Mouse (Mus musculus): ENCODE measurements around the gene Ndufv3. TPM values are rescaled to one million over a fixed set of nuclear protein-coding genes. Genes with fewer than 3 reads are reported as not detected.

The Ndufv3 gene
- polyA plus RNA-seq, 1 experiment: 101 TPM

DNA sequence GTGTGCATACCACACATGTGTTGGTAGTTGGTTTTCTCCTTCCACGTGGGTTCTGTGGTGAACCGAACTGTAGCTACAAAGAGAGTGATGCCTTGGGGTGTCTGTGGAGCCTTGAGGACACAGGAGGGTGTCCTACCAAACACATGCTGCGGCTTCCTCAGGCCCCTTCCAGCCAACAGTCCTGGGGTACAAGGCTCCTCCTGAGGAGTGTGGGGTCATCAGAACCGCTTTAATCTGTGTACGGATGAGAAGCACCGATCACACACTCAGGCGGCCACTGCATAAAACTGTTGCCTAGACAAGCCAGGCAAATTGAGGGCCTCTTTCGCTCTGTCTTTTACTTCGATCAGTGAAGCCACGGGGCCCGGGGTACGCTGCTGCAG, 43.7 kb downstream of the Ndufv3 start:
- TF ChIP-seq CTCF (IDR thresholded peaks at IDR 0.05; ENCODE audit: insufficient read depth, low read length) (no peak), POLR2A (IDR thresholded peaks at IDR 0.05; ENCODE audit: borderline replicate concordance, extremely low read depth, low read depth, low read length) (no peak)
- Histone ChIP-seq H3K4me3 (replicated peaks; ENCODE audit: extremely low read depth, low read depth, low read length) (peak overlapping the region; percentile 78), H3K4me1 (ENCODE audit: control insufficient read depth, insufficient read depth, low read length) (peaks cover 19% of the 10 kb centered on the region)
- peak; percentile 59 for DNase-seq
- 8% methylated on average over 12 of the region's 12 CpGs for WGBS

DNA sequence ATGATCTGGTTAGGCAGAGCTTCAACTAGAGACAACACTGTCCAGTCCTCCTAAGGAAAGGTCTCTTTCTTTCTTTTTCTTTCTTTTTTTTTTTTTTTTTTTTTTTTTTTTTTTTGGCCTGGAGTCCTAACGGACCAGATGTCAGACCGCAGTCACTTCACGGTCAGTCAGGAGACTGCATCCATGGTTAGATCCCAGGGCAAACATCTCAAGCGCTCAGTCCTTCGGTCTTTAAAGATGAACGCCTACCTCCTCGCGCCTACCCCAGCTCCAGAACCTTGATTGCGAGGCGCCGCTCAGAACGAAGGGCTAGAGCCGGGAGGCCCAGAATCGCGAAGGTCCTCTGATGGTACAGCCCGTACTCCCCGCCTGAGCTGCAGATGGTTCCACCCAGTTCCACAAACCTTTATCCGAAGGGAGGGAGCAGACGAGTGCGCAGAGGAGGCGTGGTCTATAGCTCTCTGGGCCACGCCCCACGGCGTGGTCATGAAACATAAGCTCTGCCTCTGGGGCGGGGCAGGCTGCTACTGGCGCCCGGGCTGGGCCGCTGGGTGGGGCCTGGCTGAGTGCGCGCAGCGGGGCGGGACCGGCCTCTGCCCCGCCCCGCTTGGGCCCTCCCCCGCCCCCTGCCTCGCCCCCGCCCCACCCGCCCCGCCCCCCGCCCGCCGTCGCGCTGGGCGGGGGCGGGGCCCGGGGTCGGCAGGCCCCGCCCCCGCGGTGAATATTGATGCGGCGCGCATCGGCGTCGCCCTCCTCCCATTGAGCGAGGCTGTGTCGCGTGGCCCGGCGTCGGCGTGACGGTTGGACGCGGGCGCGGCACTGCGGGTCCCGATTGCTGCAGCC, 44.3 kb downstream of the Ndufv3 start, which contains the start of gene Pknox1:
Gene Pknox1, plus strand, starts transcription at position 720 of the 843 bp plus-strand sequence.
- TF ChIP-seq CTCF (IDR thresholded peaks at IDR 0.05; ENCODE audit: insufficient read depth, low read length) (no peak), POLR2A (IDR thresholded peaks at IDR 0.05; ENCODE audit: borderline replicate concordance, extremely low read depth, low read depth, low read length) (peak; percentile 89; the same call in 1 of the 2 replicates)

GRCm38 (mm10) chr17:31564858-31565140, 44.9 kb downstream of the Ndufv3 start:
- Histone ChIP-seq H3K4me3 (replicated peaks; ENCODE audit: extremely low read depth, low read depth, low read length) (peak overlapping the region; percentile 88), H3K4me1 (ENCODE audit: control insufficient read depth, insufficient read depth, low read length) (peaks cover 21% of the 10 kb centered on the region)
- no peak for DNase-seq
- TF ChIP-seq CTCF (IDR thresholded peaks at IDR 0.05; ENCODE audit: insufficient read depth, low read length): no peak
- TF ChIP-seq POLR2A (IDR thresholded peaks at IDR 0.05; ENCODE audit: borderline replicate concordance, extremely low read depth, low read depth, low read length): no peak
- 3% methylated on average over 26 of the region's 44 CpGs for WGBS

More for the DNA sequence above, 44.3 kb downstream of the Ndufv3 start, which contains the start of gene Pknox1:
- H3K4me1 ChIP-seq (ENCODE audit: control insufficient read depth, insufficient read depth, low read length): peaks cover 21% of the 10 kb centered on the region
- peak within 1 kb of the TSS; percentile 88 for H3K4me3 ChIP-seq (replicated peaks; ENCODE audit: extremely low read depth, low read depth, low read length)
- WGBS: under 1% methylated on average over 50 of the region's 72 CpGs
- peak; percentile 95 for DNase-seq

- WGBS: under 1% methylated on average over 88 of the region's 88 CpGs
- DNase-seq: peak; percentile 66
- Histone ChIP-seq H3K4me1 (ENCODE audit: control insufficient read depth, insufficient read depth, low read length) (peaks cover 21% of the 10 kb centered on the region), H3K4me3 (replicated peaks; ENCODE audit: extremely low read depth, low read depth, low read length) (peak overlapping the region; percentile 88)
- TF ChIP-seq POLR2A (IDR thresholded peaks at IDR 0.05; ENCODE audit: borderline replicate concordance, extremely low read depth, low read depth, low read length) (peak; percentile 19; the same call in 1 of the 2 replicates), CTCF (IDR thresholded peaks at IDR 0.05; ENCODE audit: insufficient read depth, low read length) (no peak)
Observed at GRCm38 (mm10) chr17:31565141-31566056, 45.5 kb downstream of the Ndufv3 start.

GRCm38 (mm10) chr17:31566276-31566675, 46.4 kb downstream of the Ndufv3 start:
- Histone ChIP-seq H3K4me1 (ENCODE audit: control insufficient read depth, insufficient read depth, low read length) (peaks cover 21% of the 10 kb centered on the region), H3K4me3 (replicated peaks; ENCODE audit: extremely low read depth, low read depth, low read length) (no peak overlapping the region)
- TF ChIP-seq POLR2A (IDR thresholded peaks at IDR 0.05; ENCODE audit: borderline replicate concordance, extremely low read depth, low read depth, low read length) (no peak), CTCF (IDR thresholded peaks at IDR 0.05; ENCODE audit: insufficient read depth, low read length) (no peak)
- 56% methylated on average over 6 of the region's 6 CpGs for WGBS
- no peak for DNase-seq

DNA sequence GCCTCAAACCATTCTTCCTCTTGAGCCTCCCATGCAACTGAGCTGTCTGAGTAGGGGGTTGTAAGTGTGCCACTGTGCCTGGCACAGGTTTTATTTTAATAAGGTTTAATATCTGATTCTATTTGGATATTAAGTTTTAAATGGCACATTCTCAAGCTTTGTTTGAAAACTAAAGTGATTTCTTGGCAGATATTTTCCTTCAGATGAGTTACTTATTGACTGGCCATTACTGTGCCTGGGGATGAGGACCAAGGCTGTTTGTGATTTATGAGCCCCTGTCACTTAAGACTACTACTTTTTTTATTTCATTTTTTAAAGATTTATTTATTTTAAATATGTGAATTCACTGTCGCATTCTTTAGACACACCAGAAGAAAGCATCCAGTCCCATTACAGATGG, 49.8 kb downstream of the Ndufv3 start:
- Histone ChIP-seq H3K4me1 (ENCODE audit: control insufficient read depth, insufficient read depth, low read length) (peaks cover 17% of the 10 kb centered on the region), H3K4me3 (replicated peaks; ENCODE audit: extremely low read depth, low read depth, low read length) (no peak overlapping the region)
- no peak for TF ChIP-seq POLR2A (IDR thresholded peaks at IDR 0.05; ENCODE audit: borderline replicate concordance, extremely low read depth, low read depth, low read length)
- TF ChIP-seq CTCF (IDR thresholded peaks at IDR 0.05; ENCODE audit: insufficient read depth, low read length): no peak
- no peak for DNase-seq
- 88% methylated on average over 1 of the region's 1 CpGs for WGBS

DNA sequence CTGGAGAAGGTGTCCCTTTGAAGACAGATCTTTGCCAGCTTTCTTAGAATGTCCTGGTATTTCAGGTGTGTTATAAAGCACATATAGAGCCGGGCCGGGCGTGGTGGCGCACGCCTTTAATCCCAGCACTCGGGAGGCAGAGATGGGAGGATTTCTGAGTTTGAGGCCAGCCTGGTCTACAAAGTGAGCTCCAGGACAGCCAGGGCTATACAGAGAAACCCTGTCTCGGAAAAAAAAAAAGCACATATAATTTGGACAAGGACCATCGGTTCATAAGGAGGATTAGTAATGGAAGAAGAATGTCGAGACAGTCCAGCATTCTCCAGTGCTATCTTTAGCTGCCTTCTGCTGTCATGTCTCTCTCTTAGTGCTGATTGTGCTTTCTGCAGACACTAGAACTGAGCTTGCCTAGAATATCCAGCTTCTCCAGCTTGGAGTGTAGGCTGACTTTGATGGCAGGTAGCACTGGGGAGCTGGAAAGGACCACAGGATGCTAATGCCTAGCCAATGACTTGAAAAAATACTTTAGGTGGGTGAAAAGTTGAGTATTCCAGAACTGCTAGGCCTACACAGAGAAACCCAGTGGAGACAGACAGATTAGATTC, 50.5 kb downstream of the Ndufv3 start:
- Histone ChIP-seq H3K4me1 (ENCODE audit: control insufficient read depth, insufficient read depth, low read length) (peaks cover 17% of the 10 kb centered on the region), H3K4me3 (replicated peaks; ENCODE audit: extremely low read depth, low read depth, low read length) (no peak overlapping the region)
- no peak for DNase-seq
- 73% methylated on average over 9 of the region's 9 CpGs for WGBS
- no peak for TF ChIP-seq CTCF (IDR thresholded peaks at IDR 0.05; ENCODE audit: insufficient read depth, low read length)
- no peak for TF ChIP-seq POLR2A (IDR thresholded peaks at IDR 0.05; ENCODE audit: borderline replicate concordance, extremely low read depth, low read depth, low read length)

GRCm38 (mm10) chr17:31571689-31572088, 51.8 kb downstream of the Ndufv3 start:
- TF ChIP-seq POLR2A (IDR thresholded peaks at IDR 0.05; ENCODE audit: borderline replicate concordance, extremely low read depth, low read depth, low read length) (no peak), CTCF (IDR thresholded peaks at IDR 0.05; ENCODE audit: insufficient read depth, low read length) (no peak)
- 81% methylated on average over 5 of the region's 5 CpGs for WGBS
- Histone ChIP-seq H3K4me1 (ENCODE audit: control insufficient read depth, insufficient read depth, low read length) (peaks cover 10% of the 10 kb centered on the region), H3K4me3 (replicated peaks; ENCODE audit: extremely low read depth, low read depth, low read length) (no peak overlapping the region)
- no peak for DNase-seq

GRCm38 (mm10) chr17:31574662-31575061, 54.7 kb downstream of the Ndufv3 start:
- 77% methylated on average over 7 of the region's 7 CpGs for WGBS
- H3K4me1 ChIP-seq (ENCODE audit: control insufficient read depth, insufficient read depth, low read length): no peaks in the 10 kb centered on the region
- H3K4me3 ChIP-seq (replicated peaks; ENCODE audit: extremely low read depth, low read depth, low read length): no peak overlapping the region
- DNase-seq: no peak
- TF ChIP-seq POLR2A (IDR thresholded peaks at IDR 0.05; ENCODE audit: borderline replicate concordance, extremely low read depth, low read depth, low read length) (no peak), CTCF (IDR thresholded peaks at IDR 0.05; ENCODE audit: insufficient read depth, low read length) (no peak)
